Mouse (Mus musculus) MEL (cell line): ENCODE measurements around the gene Paxbp1. TPM values are rescaled to one million over a fixed set of nuclear protein-coding genes. Genes with fewer than 3 reads are reported as not detected.
A peak's percentile ranks its signal among the peaks of the same experiment; 100 is the strongest.

ENCODE experiments used
- DNase-seq: peaks from one replicate; pipeline ENCODE4 v3.0.0; 2011; ENCODE audit warnings: low read depth, low spot score
- H3K27ac ChIP-seq: 2 replicates; pipeline ENCODE4 v1.5.1; 2012; ENCODE audit warnings: low read depth, mild to moderate bottlenecking, control low read depth, low read length, moderate library complexity; ENCODE audit not compliant: control insufficient read depth
- H3K27me3 ChIP-seq, 2 experiments: fragments of 150-350 bp in 1 of 2; sonication (generic) in 1 of 2; 2 replicates each; pipeline ENCODE4 v1.6.1; 2012; ENCODE audit warnings: low read length in 2 of 2, mild to moderate bottlenecking in 2 of 2, improper control_type of control experiment in 1 of 2, moderate library complexity in 1 of 2; ENCODE audit not compliant: insufficient read depth in 2 of 2, control insufficient read depth in 1 of 2
- H3K36me3 ChIP-seq, 2 experiments: 2 replicates each; pipeline ENCODE4 v1.6.1; 2012 to 2014; ENCODE audit warnings: low read length in 2 of 2, improper control_type of control experiment in 1 of 2, inconsistent platforms in 1 of 2, mild to moderate bottlenecking in 1 of 2; ENCODE audit not compliant: insufficient read depth in 2 of 2, control insufficient read depth in 1 of 2
- H3K4me1 ChIP-seq, 2 experiments: fragments of 150-350 bp in 1 of 2; sonication (generic) in 1 of 2; 2 replicates each; pipeline ENCODE4 v1.6.1; 2012; ENCODE audit warnings: low read length in 2 of 2, improper control_type of control experiment in 1 of 2, mild to moderate bottlenecking in 1 of 2; ENCODE audit not compliant: insufficient read depth in 2 of 2, control insufficient read depth in 1 of 2
- H3K4me3 ChIP-seq, 2 experiments: fragments of 150-350 bp in 1 of 2; sonication (generic) in 1 of 2; 2 replicates each; pipeline ENCODE4 v1.5.1; 2012; ENCODE audit warnings: low read depth in 2 of 2, low read length in 2 of 2, mild to moderate bottlenecking in 2 of 2, moderate library complexity in 2 of 2, control low read depth in 1 of 2, improper control_type of control experiment in 1 of 2; ENCODE audit not compliant: control insufficient read depth in 1 of 2, insufficient read depth in 1 of 2
- H3K79me2 ChIP-seq: 2 replicates; pipeline ENCODE4 v1.6.1; 2012; ENCODE audit warnings: mild to moderate bottlenecking, low read length, moderate library complexity; ENCODE audit not compliant: control insufficient read depth, poor library complexity, insufficient read depth
- H3K9ac ChIP-seq: 2 replicates; pipeline ENCODE4 v1.6.1; 2012; ENCODE audit warnings: low read depth, mild to moderate bottlenecking, control low read depth, low read length, moderate library complexity; ENCODE audit not compliant: control insufficient read depth, poor library complexity, severe bottlenecking
- H3K9me3 ChIP-seq: fragments of 150-350 bp; sonication (generic); replicated peaks from 2 replicates; pipeline ENCODE4 v1.6.1; 2012; ENCODE audit warnings: mild to moderate bottlenecking, low read length, improper control_type of control experiment, moderate library complexity; ENCODE audit not compliant: insufficient read depth
- BHLHE40 ChIP-seq: IDR thresholded peaks from 2 replicates; pipeline ENCODE4 v1.6.1; 2012; ENCODE audit warnings: low read depth, mild to moderate bottlenecking, inconsistent platforms, low read length, improper control_type of control experiment, borderline replicate concordance
- CHD1 ChIP-seq: IDR thresholded peaks from 2 replicates; pipeline ENCODE4 v1.6.1; 2012; ENCODE audit warnings: low read depth, mild to moderate bottlenecking, inconsistent platforms, low read length, improper control_type of control experiment
- E2F4 ChIP-seq: IDR thresholded peaks from 2 replicates; pipeline ENCODE4 v1.6.1; 2011; ENCODE audit warnings: low read depth, low read length, improper control_type of control experiment, borderline replicate concordance
- ELF1 ChIP-seq: IDR thresholded peaks from 2 replicates; pipeline ENCODE4 v1.6.1; 2014; ENCODE audit warnings: low read depth, mild to moderate bottlenecking, inconsistent platforms, low read length, improper control_type of control experiment, moderate library complexity
- EP300 ChIP-seq, 2 experiments: IDR thresholded peaks; 2 replicates each; pipeline ENCODE4 v1.6.1; 2011; ENCODE audit warnings: improper control_type of control experiment in 2 of 2, low read length in 2 of 2, low read depth in 1 of 2, mild to moderate bottlenecking in 1 of 2
- GABPA ChIP-seq: IDR thresholded peaks from 2 replicates; pipeline ENCODE4 v1.6.1; 2012; ENCODE audit warnings: low read depth, mild to moderate bottlenecking, inconsistent platforms, low read length, improper control_type of control experiment, moderate library complexity
- GATA1 ChIP-seq: IDR thresholded peaks from 2 replicates; pipeline ENCODE4 v1.6.1; 2011; ENCODE audit warnings: low read depth, low read length, improper control_type of control experiment
- HCFC1 ChIP-seq: IDR thresholded peaks from 2 replicates; pipeline ENCODE4 v1.6.1; 2012; ENCODE audit warnings: low read depth, mild to moderate bottlenecking, inconsistent platforms, low read length, improper control_type of control experiment, moderate library complexity
- JUND ChIP-seq: IDR thresholded peaks from 2 replicates; pipeline ENCODE4 v1.6.1; 2011; ENCODE audit warnings: low read depth, mild to moderate bottlenecking, improper control_type of control experiment, low read length
- MAFK ChIP-seq: IDR thresholded peaks from 2 replicates; pipeline ENCODE4 v1.6.1; 2011; ENCODE audit warnings: low read depth, mild to moderate bottlenecking, low read length, improper control_type of control experiment, borderline replicate concordance
- MAX ChIP-seq: IDR thresholded peaks from 2 replicates; pipeline ENCODE4 v1.6.1; 2011; ENCODE audit warnings: low read length, improper control_type of control experiment
- MAZ ChIP-seq: IDR thresholded peaks from 2 replicates; pipeline ENCODE4 v1.6.1; 2012; ENCODE audit warnings: low read depth, mild to moderate bottlenecking, inconsistent platforms, low read length, improper control_type of control experiment
- MEF2A ChIP-seq: IDR thresholded peaks from 2 replicates; pipeline ENCODE4 v1.6.1; 2014; ENCODE audit warnings: low read depth, mild to moderate bottlenecking, inconsistent platforms, low read length, improper control_type of control experiment; ENCODE audit not compliant: poor library complexity, insufficient replicate concordance, severe bottlenecking; ENCODE audit errors: extremely low read depth
- NELFE ChIP-seq: IDR thresholded peaks from 2 replicates; pipeline ENCODE4 v1.6.1; 2011; ENCODE audit warnings: low read depth, low read length, improper control_type of control experiment
- POLR2AphosphoS2 ChIP-seq: IDR thresholded peaks from 2 replicates; pipeline ENCODE4 v1.6.1; 2011; ENCODE audit warnings: low read length, improper control_type of control experiment
- RCOR1 ChIP-seq: IDR thresholded peaks from 2 replicates; pipeline ENCODE4 v1.6.1; 2012; ENCODE audit warnings: low read depth, mild to moderate bottlenecking, inconsistent platforms, low read length, improper control_type of control experiment
- TAL1 ChIP-seq: IDR thresholded peaks from 2 replicates; pipeline ENCODE4 v1.6.1; 2012; ENCODE audit warnings: mild to moderate bottlenecking, inconsistent platforms, low read length, moderate library complexity, mixed read lengths
- TCF12 ChIP-seq: IDR thresholded peaks from 2 replicates; pipeline ENCODE4 v1.6.1; 2014; ENCODE audit warnings: low read depth, mild to moderate bottlenecking, inconsistent platforms, low read length, improper control_type of control experiment, moderate library complexity
- ZKSCAN1 ChIP-seq: IDR thresholded peaks from 2 replicates; pipeline ENCODE4 v1.6.1; 2012; ENCODE audit warnings: low read depth, mild to moderate bottlenecking, inconsistent platforms, low read length, improper control_type of control experiment, moderate library complexity
- ZNF384 ChIP-seq: IDR thresholded peaks from 2 replicates; pipeline ENCODE4 v1.6.1; 2012; ENCODE audit warnings: low read depth, mild to moderate bottlenecking, inconsistent platforms, low read length, improper control_type of control experiment
- polyA plus RNA-seq, 2 experiments: library from polyadenylated mRNA; stranded (reverse) in 1 of 2; unstranded in 1 of 2; fragments of >175 nt in 1 of 2; fragments of >200 nt in 1 of 2; gene quantifications; 2 replicates each; pipeline versions ENCODE4 v1.2.1 to v1.2.4; 2012; ENCODE audit warnings: low replicate concordance in 2 of 2, low read depth in 1 of 2; ENCODE audit not compliant: insufficient read length in 2 of 2, insufficient read depth in 1 of 2, missing spikeins in 1 of 2
- total RNA-seq: library from RNA; depleted of rRNA; stranded (reverse); fragments of 300-350 nt; gene quantifications from 2 replicates; pipeline ENCODE4 v1.2.3, GENCODE M21; 2012; rRNA removed

Paxbp1 gene
- total and polyA plus RNA-seq, 3 experiments = 23.8 to 49.6 TPM; not detected in 1

DNA sequence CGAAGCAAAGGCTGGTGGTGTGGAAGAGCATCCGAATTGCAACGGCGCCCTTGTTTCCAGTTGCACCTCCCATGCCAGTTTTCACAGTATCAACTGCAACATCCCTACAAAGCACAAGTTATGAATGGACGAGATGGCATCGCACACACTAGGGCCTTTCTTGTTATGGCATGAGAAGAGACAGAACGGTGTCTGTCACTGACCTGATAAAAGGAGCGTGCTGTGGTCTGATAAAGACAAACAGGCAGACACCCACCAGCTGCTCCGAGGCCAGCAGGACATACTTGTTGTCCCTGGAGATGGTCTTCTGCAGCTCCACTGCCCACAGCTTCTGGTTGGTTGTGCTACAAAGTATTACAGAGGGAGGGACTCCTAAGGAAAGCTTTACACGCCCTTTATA lies 80.0 kb downstream of the Paxbp1 start:
- Histone ChIP-seq H3K9ac (no peak overlapping the region), H3K4me3 (no peak overlapping the region), H3K27ac (no peak overlapping the region), H3K27me3 (no peaks in the 10 kb centered on the region), H3K79me2 (no peaks in the 10 kb centered on the region), H3K9me3 (no peaks in the 10 kb centered on the region), H3K4me1 (no peaks in the 10 kb centered on the region), H3K36me3 (peaks cover 0 to 12% of the 10 kb centered on the region in 2 experiments; a peak in 2 of 4 replicates)
- no peak for TF ChIP-seq JUND
- peak; percentile 41; the same call in 1 of the 2 replicates for TF ChIP-seq TCF12
- TF ChIP-seq NELFE = no peak
- no peak for TF ChIP-seq E2F4
- TF ChIP-seq RCOR1 = no peak
- 0 out of 2 replicates have a peak, but pooled peaks have one; percentile 15 for TF ChIP-seq GATA1
- TF ChIP-seq EP300 (IDR thresholded peaks at IDR 0.05; ENCODE audit: low read depth in 1 of 2, low read length in 2 of 2) = 0 out of 4 replicates have a peak, but pooled peaks of 1 of the 2 experiments have one; percentile 18
- TF ChIP-seq MAX = no peak
- TF ChIP-seq GABPA = no peak
- TF ChIP-seq BHLHE40 = no peak
- TF ChIP-seq TAL1 = peak; percentile 34
- TF ChIP-seq CHD1 = no peak
- no peak for TF ChIP-seq MAZ
- no peak for TF ChIP-seq HCFC1
- TF ChIP-seq ZKSCAN1 = peak; percentile 92
- TF ChIP-seq ELF1 = no peak
- TF ChIP-seq MEF2A = no peak
- TF ChIP-seq MAFK = no peak
- TF ChIP-seq POLR2AphosphoS2 = no peak
- TF ChIP-seq ZNF384 = no peak
- DNase-seq = no peak

Other genes starting within 250 kb of the Paxbp1 start
- 32.1 and 35.3 TPM in 2 replicates for gene Urb1, start 234.1 kb downstream of the Paxbp1 start, total RNA-seq
- gene Urb1, start 234.1 kb downstream of the Paxbp1 start, polyA plus RNA-seq = 10 to 100 TPM; 26.2 to 36.7 TPM
- gene Eva1c, start 217.8 kb downstream of the Paxbp1 start, total RNA-seq = not detected in 2 replicates
- gene Eva1c, start 217.8 kb downstream of the Paxbp1 start, polyA plus RNA-seq = under 1 TPM in 1 of 2 experiments, not detected in 1; 0.06 TPM
- 65.9 and 68.5 TPM in 2 replicates for gene Cfap298, start 109.4 kb downstream of the Paxbp1 start, total RNA-seq
- gene Cfap298, start 109.4 kb downstream of the Paxbp1 start, polyA plus RNA-seq = 100 to 1,000 TPM in 1 of 2 experiments, not detected in 1; 117 TPM
- gene Synj1, start 33.2 kb downstream of the Paxbp1 start, total RNA-seq = 5.0 and 8.8 TPM in 2 replicates
- gene Synj1, start 33.2 kb downstream of the Paxbp1 start, polyA plus RNA-seq = 10 to 100 TPM in 1 of 2 experiments, not detected in 1; 34.5 TPM
- gene 4932438H23Rik, start 50.6 kb upstream of the Paxbp1 start, total RNA-seq = not detected in 2 replicates
- not detected for gene 4932438H23Rik, start 50.6 kb upstream of the Paxbp1 start, polyA plus RNA-seq
- not detected in 2 replicates for gene Olig2, start 180.9 kb upstream of the Paxbp1 start, total RNA-seq
- gene Olig2, start 180.9 kb upstream of the Paxbp1 start, polyA plus RNA-seq = not detected
- not detected in 2 replicates for gene Olig1, start 225.2 kb upstream of the Paxbp1 start, total RNA-seq
- not detected for gene Olig1, start 225.2 kb upstream of the Paxbp1 start, polyA plus RNA-seq